Mouse (Mus musculus): ENCODE results near the gene Tomm7.

The Tomm7 gene

GRCm38 (mm10) chr5:23789078-23789612, 54.8 kb downstream of the Tomm7 start:
- no peak for TF ChIP-seq GATA4 (IDR thresholded peaks at IDR 0.05; ENCODE audit: insufficient replicate concordance, low read length)

Measured in liver, adult (tissue).